Mouse (Mus musculus) liver, embryonic 11.5 days (tissue): Measurements from ENCODE around the gene Catsperg1. TPM values are rescaled to one million over a fixed set of nuclear protein-coding genes. Genes with fewer than 3 reads are reported as not detected.

Experiments used
- ATAC-seq: fragments of 200-750 bp; cut with Nextera tagmentation; replicated peaks from 2 replicates; pipeline ENCODE4 v1.8.0; 2017; ENCODE audit warnings: moderate number of reproducible peaks, mild to moderate bottlenecking, moderate TSS enrichment, moderate library complexity; ENCODE audit not compliant: low FRiP score
- DNase-seq: peaks from one replicate; pipeline ENCODE4 v3.0.0-alpha.2; 2017; ENCODE audit warnings: low spot score
- H3K27ac ChIP-seq: fragments of 300-500 bp; sonication (generic); 2 replicates; pipeline ENCODE4 v1.5.1; 2014; ENCODE audit warnings: mild to moderate bottlenecking, low read depth, low read length, control low read depth
- H3K27me3 ChIP-seq: fragments of 300-500 bp; sonication (generic); replicated peaks from 2 replicates; pipeline ENCODE4 v1.6.1; 2014; ENCODE audit warnings: low read length, mixed read lengths; ENCODE audit not compliant: control insufficient read depth, insufficient read depth
- H3K36me3 ChIP-seq: fragments of 300-500 bp; sonication (generic); 2 replicates; pipeline ENCODE4 v1.6.1; 2014; ENCODE audit warnings: mild to moderate bottlenecking, low read length, moderate library complexity, mixed read lengths; ENCODE audit not compliant: control insufficient read depth, insufficient read depth
- H3K4me1 ChIP-seq: fragments of 300-500 bp; sonication (generic); replicated peaks from 2 replicates; pipeline ENCODE4 v1.6.1; 2014; ENCODE audit warnings: low read length, mixed read lengths; ENCODE audit not compliant: control insufficient read depth, insufficient read depth
- H3K4me2 ChIP-seq: fragments of 300-500 bp; sonication (generic); 2 replicates; pipeline ENCODE4 v1.6.1; 2014; ENCODE audit warnings: mild to moderate bottlenecking, control low read depth, moderate library complexity
- H3K4me3 ChIP-seq: fragments of 300-500 bp; sonication (generic); 2 replicates; pipeline ENCODE4 v1.5.1; 2014; ENCODE audit warnings: low read depth, low read length, control low read depth
- H3K9ac ChIP-seq: fragments of 300-500 bp; sonication (generic); 2 replicates; pipeline ENCODE4 v1.6.1; 2014; ENCODE audit warnings: low read depth, low read length, control low read depth
- H3K9me3 ChIP-seq: fragments of 300-500 bp; sonication (generic); 2 replicates; pipeline ENCODE4 v1.6.1; 2016; ENCODE audit warnings: low read length, inconsistent platforms, mixed read lengths; ENCODE audit not compliant: control insufficient read depth
- WGBS: fragments of 180-500 bp; shearing (Covaris S2); extraction: QIAGEN DNeasy Blood & Tissue Kit; methylation state at CpG from one replicate; pipeline ENCODE4 v1.1.7; 2014; 5-methylcytosine and 5-hydroxymethylcytosine counted together
- polyA plus RNA-seq: library from polyadenylated mRNA; unstranded; fragments of >200 nt; fragmentation: Nextera tagmentation; extraction: Ambion mirVana; gene quantifications from 2 replicates; pipeline ENCODE4 v1.2.1, GENCODE M21; 2014

Catsperg1 gene
- polyA plus RNA-seq, 1 experiment from 2014 or later: 0.64 TPM

- Histone ChIP-seq H3K4me1 (peaks cover 10% of the 10 kb centered on the region), H3K9ac (no peak overlapping the region), H3K4me2 (no peak overlapping the region), H3K27me3 (peaks cover 20% of the 10 kb centered on the region), H3K9me3 (no peaks in the 10 kb centered on the region), H3K4me3 (no peak overlapping the region), H3K27ac (no peak overlapping the region), H3K36me3 (no peaks in the 10 kb centered on the region)
- no peak for ATAC-seq
- WGBS: 80% methylated on average over 5 of the region's 5 CpGs
- no peak for DNase-seq
These were observed 20.8 kb upstream of the Catsperg1 start for GRCm38 (mm10) chr7:29234661-29235060.

DNA sequence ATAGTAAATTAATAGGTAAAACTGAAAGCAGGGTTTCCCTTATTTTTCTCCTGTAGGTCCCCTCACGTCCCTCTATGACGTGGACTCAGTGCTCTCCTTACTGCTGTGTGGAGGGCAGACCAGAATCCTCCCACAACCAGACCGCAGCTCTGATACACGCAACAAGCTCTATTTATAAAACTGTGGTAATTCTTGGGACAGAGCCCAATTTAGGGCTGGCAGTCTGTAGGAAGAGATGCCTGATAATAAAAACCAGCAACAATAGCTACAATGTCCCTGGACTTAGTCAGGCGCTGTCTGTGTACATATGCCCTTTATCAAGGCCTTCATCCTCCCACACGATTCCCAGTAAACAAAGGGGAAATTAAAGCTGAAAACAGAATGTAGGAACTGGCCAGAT lies 19.9 kb upstream of the Catsperg1 start:
- ATAC-seq (no peak), DNase-seq (no peak)
- no peak overlapping the region for H3K9ac ChIP-seq
- H3K36me3 ChIP-seq: no peaks in the 10 kb centered on the region
- H3K27me3 ChIP-seq: peaks cover 20% of the 10 kb centered on the region
- no peak overlapping the region for H3K27ac ChIP-seq
- H3K9me3 ChIP-seq: no peaks in the 10 kb centered on the region
- H3K4me1 ChIP-seq: peaks cover 3% of the 10 kb centered on the region
- no peak overlapping the region for H3K4me2 ChIP-seq
- no peak overlapping the region for H3K4me3 ChIP-seq
- 48% methylated on average over 6 of the region's 6 CpGs for WGBS

GRCm38 (mm10) chr7:29232247-29233013 lies 18.6 kb upstream of the Catsperg1 start, which contains the start of gene Kcnk6:
Kcnk6 (minus strand) TSS chr7:29232515.
- H3K4me3 ChIP-seq: peak within 1 kb of the TSS; percentile 63
- peaks cover 20% of the 10 kb centered on the region for H3K27me3 ChIP-seq
- peaks cover 3% of the 10 kb centered on the region for H3K4me1 ChIP-seq
- DNase-seq: no peak
- 1% methylated on average over 62 of the region's 62 CpGs for WGBS
- H3K9me3 ChIP-seq: no peaks in the 10 kb centered on the region
- peak within 1 kb of the TSS; percentile 64 for H3K9ac ChIP-seq
- H3K27ac ChIP-seq: peak within 1 kb of the TSS; percentile 43; the same call in 1 of the 2 replicates
- peak within 1 kb of the TSS; percentile 93 for H3K4me2 ChIP-seq
- no peaks in the 10 kb centered on the region for H3K36me3 ChIP-seq
- peak; percentile 22; the same call in 1 of the 2 replicates for ATAC-seq

DNA sequence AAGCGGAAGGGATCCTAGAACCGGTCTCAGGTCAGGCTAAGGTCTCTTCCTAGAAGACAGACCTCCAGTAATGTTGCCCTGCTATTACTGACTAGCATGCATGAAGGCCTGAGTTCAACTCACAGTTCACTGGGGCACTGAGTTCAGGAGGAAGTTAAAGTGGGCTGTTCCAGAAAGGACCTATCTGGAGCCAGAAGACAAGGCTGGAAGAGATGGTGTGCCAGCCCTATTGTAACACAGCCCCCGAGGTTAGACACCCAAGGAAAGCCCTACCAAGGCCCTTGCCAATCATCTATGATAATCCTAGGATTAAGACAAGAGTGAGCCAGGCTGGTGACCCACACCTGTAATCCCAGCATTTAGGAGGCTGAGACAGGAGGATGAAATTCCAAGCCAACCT lies 17.7 kb upstream of the Catsperg1 start:
- Histone ChIP-seq H3K36me3 (no peaks in the 10 kb centered on the region), H3K4me1 (peaks cover 3% of the 10 kb centered on the region), H3K9me3 (no peaks in the 10 kb centered on the region), H3K4me2 (peak overlapping the region; percentile 93), H3K27me3 (peaks cover 20% of the 10 kb centered on the region), H3K27ac (0 out of 2 replicates have a peak overlapping the region, but pooled peaks have one; percentile 43), H3K4me3 (peak overlapping the region; percentile 63), H3K9ac (0 out of 2 replicates have a peak overlapping the region, but pooled peaks have one; percentile 20)
- no peak for ATAC-seq
- DNase-seq: no peak
- WGBS: 33% methylated on average over 3 of the region's 3 CpGs

DNA sequence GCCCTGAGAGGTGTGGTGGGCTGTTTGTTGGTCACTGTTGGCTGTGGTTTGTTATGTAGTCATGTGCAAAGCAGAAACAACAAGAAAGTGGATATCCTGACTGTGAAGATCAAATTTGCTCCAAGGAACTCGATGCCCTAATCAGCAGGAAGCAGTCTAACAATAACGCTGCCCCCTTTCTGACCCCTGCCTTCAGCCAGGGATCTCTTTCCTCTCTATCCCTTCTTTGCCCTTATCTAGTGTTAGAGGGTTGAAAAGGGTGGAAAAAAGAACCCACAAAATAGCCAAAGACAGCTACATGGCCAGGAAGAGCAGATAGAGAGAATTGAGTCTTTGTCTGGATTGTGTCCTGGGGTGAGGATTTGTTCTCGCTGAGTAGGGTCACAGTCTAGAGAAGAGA lies 16.7 kb upstream of the Catsperg1 start:
- no peaks in the 10 kb centered on the region for H3K9me3 ChIP-seq
- no peak overlapping the region for H3K4me2 ChIP-seq
- peaks cover 3% of the 10 kb centered on the region for H3K4me1 ChIP-seq
- DNase-seq (no peak), ATAC-seq (no peak)
- peaks cover 20% of the 10 kb centered on the region for H3K27me3 ChIP-seq
- no peak overlapping the region for H3K4me3 ChIP-seq
- WGBS: 19% methylated on average over 3 of the region's 3 CpGs
- no peak overlapping the region for H3K27ac ChIP-seq
- H3K36me3 ChIP-seq: no peaks in the 10 kb centered on the region
- H3K9ac ChIP-seq: no peak overlapping the region

DNA sequence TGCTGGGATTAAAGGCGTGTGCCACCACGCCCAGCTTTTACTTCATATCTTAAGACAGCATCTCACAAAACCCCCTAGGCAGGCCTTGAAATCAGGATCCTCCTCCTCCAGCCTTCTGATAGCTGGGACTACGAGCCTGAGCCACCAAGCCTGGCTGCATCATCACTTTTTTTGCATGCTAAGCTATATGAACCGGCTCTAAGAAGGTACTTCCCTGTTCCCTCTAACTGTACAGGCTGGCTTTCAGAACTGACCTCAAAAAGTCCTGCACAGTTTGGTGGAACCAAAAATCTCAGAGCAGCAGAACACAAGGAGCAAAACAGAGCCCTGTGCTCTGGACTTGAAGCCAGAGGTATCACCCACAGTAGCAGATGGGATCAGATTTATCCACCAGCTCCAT lies 14.4 kb upstream of the Catsperg1 start:
- no peak for ATAC-seq
- Histone ChIP-seq H3K4me1 (peaks cover 7% of the 10 kb centered on the region; the same call in 1 of the 2 replicates), H3K36me3 (no peaks in the 10 kb centered on the region), H3K4me3 (no peak overlapping the region), H3K27ac (no peak overlapping the region), H3K9ac (no peak overlapping the region), H3K4me2 (no peak overlapping the region), H3K27me3 (peaks cover 20% of the 10 kb centered on the region), H3K9me3 (no peaks in the 10 kb centered on the region)
- no peak for DNase-seq
- WGBS: 51% methylated on average over 4 of the region's 4 CpGs

GRCm38 (mm10) chr7:29225520-29225919 lies 11.7 kb upstream of the Catsperg1 start:
- H3K27me3 ChIP-seq: no peaks in the 10 kb centered on the region
- no peak for ATAC-seq
- 78% methylated on average over 13 of the region's 13 CpGs for WGBS
- H3K9me3 ChIP-seq: no peaks in the 10 kb centered on the region
- peaks cover 3% of the 10 kb centered on the region; the same call in 1 of the 2 replicates for H3K4me1 ChIP-seq
- DNase-seq: no peak
- H3K4me2 ChIP-seq: no peak overlapping the region
- no peak overlapping the region for H3K9ac ChIP-seq
- no peak overlapping the region for H3K4me3 ChIP-seq
- H3K36me3 ChIP-seq: no peaks in the 10 kb centered on the region; the same call in 1 of the 2 replicates
- H3K27ac ChIP-seq: no peak overlapping the region

DNA sequence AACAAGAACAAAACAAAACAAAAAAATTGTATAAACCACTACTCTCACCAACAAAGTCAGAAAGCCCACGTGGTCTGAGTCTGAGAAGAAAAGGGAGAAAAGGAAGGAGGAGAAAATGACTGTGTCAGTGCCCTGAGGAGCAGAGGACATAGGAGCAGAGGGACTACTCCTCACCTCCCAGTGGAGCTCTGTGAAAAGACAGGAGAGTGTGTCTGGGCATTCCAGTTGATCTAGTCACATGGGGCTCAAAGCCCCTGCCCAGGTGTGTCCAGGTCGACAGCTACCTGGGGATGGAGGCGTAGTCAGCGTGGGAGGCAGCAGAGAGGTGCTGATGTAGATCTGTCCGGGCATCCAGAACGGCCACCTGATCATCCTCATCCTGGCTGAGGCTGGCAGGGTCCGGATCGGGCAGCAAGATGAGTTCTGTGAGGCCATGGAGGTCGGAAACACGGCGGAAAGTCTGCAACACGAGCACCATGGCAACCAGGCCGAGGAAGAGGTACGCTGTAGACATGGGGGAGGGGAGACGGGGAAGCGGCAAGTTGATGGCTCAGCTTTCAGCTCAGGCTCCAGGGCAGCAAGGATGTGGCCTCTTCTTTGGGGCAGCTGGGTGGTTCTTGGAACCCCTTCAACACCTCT lies 11.0 kb upstream of the Catsperg1 start:
- Histone ChIP-seq H3K9ac (no peak overlapping the region), H3K27me3 (no peaks in the 10 kb centered on the region), H3K36me3 (no peaks in the 10 kb centered on the region; the same call in 1 of the 2 replicates), H3K9me3 (peaks cover 2% of the 10 kb centered on the region; the same call in 1 of the 2 replicates), H3K4me3 (no peak overlapping the region), H3K27ac (no peak overlapping the region), H3K4me2 (peak overlapping the region; percentile 39), H3K4me1 (peaks cover 3% of the 10 kb centered on the region; the same call in 1 of the 2 replicates)
- 39% methylated on average over 16 of the region's 16 CpGs for WGBS
- ATAC-seq (no peak), DNase-seq (no peak)
